ENCODE assay signal across 8 mouse cellular contexts in genomic region chr10:127536586-127537314, GRCm38 (mm10). TPM values are rescaled to one million over a fixed set of nuclear protein-coding genes. Genes with fewer than 3 reads are reported as not detected.
DNase-seq lines count a peak whose midpoint lies in the region; ATAC-seq and TF ChIP-seq lines count a peak whose summit lies in the region.

No protein-coding gene starts in this region.

- no peak overlapping the region for H3K9ac ChIP-seq in liver, postnatal 0 days (replicated peaks)
- no peak overlapping the region for H3K9ac ChIP-seq in liver, embryonic 12.5 days
- H3K9ac ChIP-seq in embryonic facial prominence, embryonic 11.5 days (replicated peaks; ENCODE audit: low read length) = no peak overlapping the region
- H3K9ac ChIP-seq in limb, embryonic 11.5 days (ENCODE audit: low read length) = no peak overlapping the region

- no peak overlapping the region for H3K4me2 ChIP-seq in liver, postnatal 0 days (ENCODE audit: low read depth, low read length)
- no peak overlapping the region for H3K4me2 ChIP-seq in liver, embryonic 12.5 days
- H3K4me2 ChIP-seq in embryonic facial prominence, embryonic 11.5 days (ENCODE audit: low read depth, low read length) = no peak overlapping the region
- H3K4me2 ChIP-seq in limb, embryonic 11.5 days (ENCODE audit: low read depth, severe bottlenecking) = no peak overlapping the region

- H3K9me3 ChIP-seq in liver, postnatal 0 days (ENCODE audit: low read length) = no peaks in the 10 kb centered on the region
- H3K9me3 ChIP-seq in liver, embryonic 12.5 days (replicated peaks) = no peaks in the 10 kb centered on the region
- no peaks in the 10 kb centered on the region for H3K9me3 ChIP-seq in embryonic facial prominence, embryonic 11.5 days (replicated peaks; ENCODE audit: control insufficient read depth, low read length)
- no peaks in the 10 kb centered on the region for H3K9me3 ChIP-seq in limb, embryonic 11.5 days (ENCODE audit: control insufficient read depth, low read length)

- H3K27ac ChIP-seq in liver, postnatal 0 days (ENCODE audit: low read depth) = no peak overlapping the region
- H3K27ac ChIP-seq in liver, embryonic 12.5 days = no peak overlapping the region
- H3K27ac ChIP-seq in embryonic facial prominence, embryonic 11.5 days (replicated peaks; ENCODE audit: low read depth, low read length) = no peak overlapping the region
- no peak overlapping the region for H3K27ac ChIP-seq in limb, embryonic 11.5 days (replicated peaks; ENCODE audit: low read depth, low read length)

- no peak for TF ChIP-seq EP300 in liver, postnatal 0 days (IDR thresholded peaks at IDR 0.05; ENCODE audit: low read depth)

- ATAC-seq in liver, postnatal 0 days = no peak
- ATAC-seq in liver, embryonic 12.5 days = no peak
- ATAC-seq in embryonic facial prominence, embryonic 11.5 days (replicated peaks; ENCODE audit: insufficient number of reproducible peaks, low FRiP score, low TSS enrichment, low read depth) = 0 out of 2 replicates have a peak, but pooled peaks have one; percentile 20
- ATAC-seq in limb, embryonic 11.5 days (ENCODE audit: insufficient number of reproducible peaks, low FRiP score, low TSS enrichment, low read depth) = no peak; the same call in 1 of the 2 replicates

- H3K4me3 ChIP-seq in liver, postnatal 0 days (ENCODE audit: low read depth, low read length) = no peak overlapping the region
- no peak overlapping the region for H3K4me3 ChIP-seq in liver, embryonic 12.5 days
- H3K4me3 ChIP-seq in embryonic facial prominence, embryonic 11.5 days (ENCODE audit: low read depth, low read length) = no peak overlapping the region
- no peak overlapping the region for H3K4me3 ChIP-seq in limb, embryonic 11.5 days (ENCODE audit: low read depth, low read length)

- intact Hi-C loops in gastrocnemius, postnatal 36 days (cut with DNase I) = loop anchor here (1.0 to 2.0 kb wide), 2 partner anchors 23 to 56 kb away; no protein-coding TSS in a partner anchor

- peak; percentile 64 for TF ChIP-seq CTCF in liver, postnatal 0 days (IDR thresholded peaks at IDR 0.05; ENCODE audit: low read depth)

- H3K4me1 ChIP-seq in liver, postnatal 0 days (ENCODE audit: insufficient read depth) = peaks cover 9% of the 10 kb centered on the region
- peaks cover 16% of the 10 kb centered on the region for H3K4me1 ChIP-seq in liver, embryonic 12.5 days
- H3K4me1 ChIP-seq in embryonic facial prominence, embryonic 11.5 days (ENCODE audit: control insufficient read depth, insufficient read depth, low read length) = peaks cover 8% of the 10 kb centered on the region
- peaks cover 20% of the 10 kb centered on the region for H3K4me1 ChIP-seq in limb, embryonic 11.5 days (ENCODE audit: control insufficient read depth, insufficient read depth, low read length)

- H3K27me3 ChIP-seq in liver, postnatal 0 days (ENCODE audit: insufficient read depth, low read length) = peaks cover 48% of the 10 kb centered on the region
- peaks cover 89% of the 10 kb centered on the region for H3K27me3 ChIP-seq in liver, embryonic 12.5 days (replicated peaks)
- peaks cover 48% of the 10 kb centered on the region for H3K27me3 ChIP-seq in embryonic facial prominence, embryonic 11.5 days (ENCODE audit: control insufficient read depth, insufficient read depth, low read length)
- peaks cover 48% of the 10 kb centered on the region for H3K27me3 ChIP-seq in limb, embryonic 11.5 days (ENCODE audit: control insufficient read depth, insufficient read depth, low read length)

- H3K36me3 ChIP-seq in liver, postnatal 0 days (replicated peaks; ENCODE audit: insufficient read depth, low read length) = peaks cover 22% of the 10 kb centered on the region
- peaks cover 25% of the 10 kb centered on the region for H3K36me3 ChIP-seq in liver, embryonic 12.5 days
- peaks cover 5% of the 10 kb centered on the region; the same call in 1 of the 2 replicates for H3K36me3 ChIP-seq in embryonic facial prominence, embryonic 11.5 days (replicated peaks; ENCODE audit: control insufficient read depth, insufficient read depth, low read depth, low read length)
- peaks cover 9% of the 10 kb centered on the region; the same call in 1 of the 2 replicates for H3K36me3 ChIP-seq in limb, embryonic 11.5 days (ENCODE audit: control insufficient read depth, insufficient read depth, low read length)

- WGBS in liver, postnatal 0 days (ENCODE audit: insufficient replicate concordance) = 12% methylated on average over 8 of the region's 8 CpGs
- whole genome bisulfite sequencing in liver, embryonic 12.5 days (ENCODE audit: insufficient replicate concordance) = 11% methylated on average over 8 of the region's 8 CpGs
- 14% methylated on average over 8 of the region's 8 CpGs for WGBS in embryonic facial prominence, embryonic 11.5 days
- 16% methylated on average over 8 of the region's 8 CpGs for WGBS in limb, embryonic 11.5 days

- peak; percentile 66 to 72 for DNase-seq in cerebellum, adult 18-20 months
- DNase-seq in cerebellum, adult 9-11 months = no peak
- DNase-seq in liver, postnatal 0 days = peak; percentile 58
- DNase-seq in embryonic facial prominence, embryonic 11.5 days (ENCODE audit: low spot score) = peak; percentile 73
- DNase-seq in limb, embryonic 11.5 days (ENCODE audit: low spot score) = peak; percentile 57
- DNase-seq in retina, postnatal 1 day = peak; percentile 85
- DNase-seq in gastrocnemius, postnatal 36 days = no peak

RNA-seq across cellular contexts. Expression of gene Nxph4, which starts 2.4 kb away (rescaled TPM):
- not detected in 2 replicates for polyA plus RNA-seq in liver, postnatal 0 days (2015; fragmentation: Nextera tagmentation; extraction: Ambion mirVana)
- polyA plus RNA-seq in liver, embryonic 12.5 days (2016; fragmentation: Nextera tagmentation; extraction: Ambion mirVana) = 0.10 and 0.23 TPM in 2 replicates
- polyA plus RNA-seq in embryonic facial prominence, embryonic 11.5 days (2014; fragmentation: Nextera tagmentation; extraction: Ambion mirVana) = 4.4 and 6.9 TPM in 2 replicates
- polyA plus RNA-seq in limb, embryonic 11.5 days (2014; fragmentation: Nextera tagmentation; extraction: Ambion mirVana) = 0.95 and 1.2 TPM in 2 replicates
- total RNA-seq in gastrocnemius, postnatal 36 days (2021) = under 1 TPM; 0.20 TPM

RNA-seq across cellular contexts. Expression of gene Shmt2, which starts 14.5 kb away (rescaled TPM):
- 62.6 and 75.0 TPM in 2 replicates for polyA plus RNA-seq in liver, postnatal 0 days (2015; fragmentation: Nextera tagmentation; extraction: Ambion mirVana)
- polyA plus RNA-seq in liver, embryonic 12.5 days (2016; fragmentation: Nextera tagmentation; extraction: Ambion mirVana) = 181 and 185 TPM in 2 replicates
- 68.7 and 73.5 TPM in 2 replicates for polyA plus RNA-seq in embryonic facial prominence, embryonic 11.5 days (2014; fragmentation: Nextera tagmentation; extraction: Ambion mirVana)
- 102 and 104 TPM in 2 replicates for polyA plus RNA-seq in limb, embryonic 11.5 days (2014; fragmentation: Nextera tagmentation; extraction: Ambion mirVana)
- 10 to 100 TPM; 23.4 to 26.4 TPM for total RNA-seq in gastrocnemius, postnatal 36 days (2021)

RNA-seq across cellular contexts. Expression of gene Ndufa4l2, which starts 22.0 kb away (rescaled TPM):
- 13.1 and 23.1 TPM in 2 replicates for polyA plus RNA-seq in liver, postnatal 0 days (2015; fragmentation: Nextera tagmentation; extraction: Ambion mirVana)
- 12.9 and 14.8 TPM in 2 replicates for polyA plus RNA-seq in liver, embryonic 12.5 days (2016; fragmentation: Nextera tagmentation; extraction: Ambion mirVana)
- 2.1 and 2.8 TPM in 2 replicates for polyA plus RNA-seq in embryonic facial prominence, embryonic 11.5 days (2014; fragmentation: Nextera tagmentation; extraction: Ambion mirVana)
- 0.48 and 0.96 TPM in 2 replicates for polyA plus RNA-seq in limb, embryonic 11.5 days (2014; fragmentation: Nextera tagmentation; extraction: Ambion mirVana)
- total RNA-seq in gastrocnemius, postnatal 36 days (2021) = 10 to 100 TPM; 11.0 to 11.3 TPM

RNA-seq across cellular contexts. Expression of gene Stac3, which starts 35.3 kb away (rescaled TPM):
- polyA plus RNA-seq in liver, postnatal 0 days (2015; fragmentation: Nextera tagmentation; extraction: Ambion mirVana) = 0.21 and 0.57 TPM in 2 replicates
- polyA plus RNA-seq in liver, embryonic 12.5 days (2016; fragmentation: Nextera tagmentation; extraction: Ambion mirVana) = 0.24 and 0.45 TPM in 2 replicates
- polyA plus RNA-seq in embryonic facial prominence, embryonic 11.5 days (2014; fragmentation: Nextera tagmentation; extraction: Ambion mirVana) = 0.49 TPM in 1 of 2 replicates, not detected in the other
- polyA plus RNA-seq in limb, embryonic 11.5 days (2014; fragmentation: Nextera tagmentation; extraction: Ambion mirVana) = 0.21 and 0.34 TPM in 2 replicates
- total RNA-seq in gastrocnemius, postnatal 36 days (2021) = 100 to 1,000 TPM; 342 to 376 TPM

Comparison
In these comparisons a context has a peak if more than half of its experiments do, and no peak if none do; other contexts are left out.
1. DNase-seq: peak in cerebellum, adult 18-20 months (2 of 2), liver, postnatal 0 days (single experiment), embryonic facial prominence, embryonic 11.5 days (single experiment), limb, embryonic 11.5 days (single experiment) and retina, postnatal 1 day (single experiment); none in cerebellum, adult 9-11 months (single experiment) and gastrocnemius, postnatal 36 days (0 of 2).